Mouse (Mus musculus): Measurements from ENCODE around the gene Creb5. TPM values are rescaled to one million over a fixed set of nuclear protein-coding genes. Genes with fewer than 3 reads are reported as not detected.

Gene Creb5
- polyA plus RNA-seq, 1 experiment from 2014 or later: 11.7 TPM

GRCm38 (mm10) chr6:53389277-53389676 lies 102.2 kb downstream of the Creb5 start:
- Histone ChIP-seq H3K27ac (replicated peaks; ENCODE audit: low read depth, low read length) (no peak overlapping the region), H3K27me3 (ENCODE audit: control insufficient read depth, insufficient read depth, low read length) (no peaks in the 10 kb centered on the region), H3K4me1 (ENCODE audit: control insufficient read depth, insufficient read depth, low read length) (peaks cover 4% of the 10 kb centered on the region), H3K9ac (replicated peaks; ENCODE audit: low read length) (no peak overlapping the region), H3K4me2 (ENCODE audit: low read depth, low read length) (no peak overlapping the region), H3K4me3 (ENCODE audit: low read depth, low read length) (no peak overlapping the region), H3K9me3 (replicated peaks; ENCODE audit: control insufficient read depth, low read length) (no peaks in the 10 kb centered on the region), H3K36me3 (replicated peaks; ENCODE audit: control insufficient read depth, insufficient read depth, low read depth, low read length) (no peaks in the 10 kb centered on the region)
- ATAC-seq (replicated peaks; ENCODE audit: insufficient number of reproducible peaks, low FRiP score, low TSS enrichment, low read depth): no peak
- WGBS: 89% methylated on average over 5 of the region's 5 CpGs
- DNase-seq (ENCODE audit: low spot score): no peak

GRCm38 (mm10) chr6:53390413-53390812 lies 103.3 kb downstream of the Creb5 start:
- no peak overlapping the region for H3K4me3 ChIP-seq (ENCODE audit: low read depth, low read length)
- no peak for ATAC-seq (replicated peaks; ENCODE audit: insufficient number of reproducible peaks, low FRiP score, low TSS enrichment, low read depth)
- DNase-seq (ENCODE audit: low spot score): peak; percentile 48
- no peak overlapping the region for H3K27ac ChIP-seq (replicated peaks; ENCODE audit: low read depth, low read length)
- no peak overlapping the region for H3K4me2 ChIP-seq (ENCODE audit: low read depth, low read length)
- H3K36me3 ChIP-seq (replicated peaks; ENCODE audit: control insufficient read depth, insufficient read depth, low read depth, low read length): no peaks in the 10 kb centered on the region
- no peak overlapping the region for H3K9ac ChIP-seq (replicated peaks; ENCODE audit: low read length)
- H3K9me3 ChIP-seq (replicated peaks; ENCODE audit: control insufficient read depth, low read length): no peaks in the 10 kb centered on the region
- H3K4me1 ChIP-seq (ENCODE audit: control insufficient read depth, insufficient read depth, low read length): peaks cover 6% of the 10 kb centered on the region
- no peaks in the 10 kb centered on the region for H3K27me3 ChIP-seq (ENCODE audit: control insufficient read depth, insufficient read depth, low read length)
- 37% methylated on average over 6 of the region's 6 CpGs for WGBS

GRCm38 (mm10) chr6:53394026-53394425 lies 107.0 kb downstream of the Creb5 start:
- Histone ChIP-seq H3K4me3 (ENCODE audit: low read depth, low read length) (no peak overlapping the region), H3K27me3 (ENCODE audit: control insufficient read depth, insufficient read depth, low read length) (no peaks in the 10 kb centered on the region), H3K9me3 (replicated peaks; ENCODE audit: control insufficient read depth, low read length) (no peaks in the 10 kb centered on the region), H3K36me3 (replicated peaks; ENCODE audit: control insufficient read depth, insufficient read depth, low read depth, low read length) (no peaks in the 10 kb centered on the region), H3K9ac (replicated peaks; ENCODE audit: low read length) (0 out of 2 replicates have a peak overlapping the region, but pooled peaks have one; percentile 32), H3K4me2 (ENCODE audit: low read depth, low read length) (no peak overlapping the region), H3K4me1 (ENCODE audit: control insufficient read depth, insufficient read depth, low read length) (peaks cover 13% of the 10 kb centered on the region), H3K27ac (replicated peaks; ENCODE audit: low read depth, low read length) (no peak overlapping the region)
- DNase-seq (ENCODE audit: low spot score) (peak; percentile 71), ATAC-seq (replicated peaks; ENCODE audit: insufficient number of reproducible peaks, low FRiP score, low TSS enrichment, low read depth) (0 out of 2 replicates have a peak, but pooled peaks have one; percentile 52)
- 15% methylated on average over 7 of the region's 7 CpGs for WGBS

- ATAC-seq (replicated peaks; ENCODE audit: insufficient number of reproducible peaks, low FRiP score, low TSS enrichment, low read depth) (no peak), DNase-seq (ENCODE audit: low spot score) (peak; percentile 23)
- H3K4me1 ChIP-seq (ENCODE audit: control insufficient read depth, insufficient read depth, low read length): peaks cover 13% of the 10 kb centered on the region
- H3K36me3 ChIP-seq (replicated peaks; ENCODE audit: control insufficient read depth, insufficient read depth, low read depth, low read length): no peaks in the 10 kb centered on the region
- H3K9me3 ChIP-seq (replicated peaks; ENCODE audit: control insufficient read depth, low read length): no peaks in the 10 kb centered on the region
- H3K4me3 ChIP-seq (ENCODE audit: low read depth, low read length): no peak overlapping the region
- 59% methylated on average over 4 of the region's 4 CpGs for WGBS
- H3K27me3 ChIP-seq (ENCODE audit: control insufficient read depth, insufficient read depth, low read length): no peaks in the 10 kb centered on the region
- H3K27ac ChIP-seq (replicated peaks; ENCODE audit: low read depth, low read length): no peak overlapping the region
- no peak overlapping the region for H3K4me2 ChIP-seq (ENCODE audit: low read depth, low read length)
- no peak overlapping the region for H3K9ac ChIP-seq (replicated peaks; ENCODE audit: low read length)
These were observed 108.1 kb downstream of the Creb5 start for GRCm38 (mm10) chr6:53395208-53395607.

- no peaks in the 10 kb centered on the region for H3K9me3 ChIP-seq (replicated peaks; ENCODE audit: control insufficient read depth, low read length)
These were observed 109.4 kb downstream of the Creb5 start for GRCm38 (mm10) chr6:53396421-53396820.

GRCm38 (mm10) chr6:53397797-53398196 lies 110.7 kb downstream of the Creb5 start:
- no peaks in the 10 kb centered on the region for H3K9me3 ChIP-seq (replicated peaks; ENCODE audit: control insufficient read depth, low read length)
- ATAC-seq (replicated peaks; ENCODE audit: insufficient number of reproducible peaks, low FRiP score, low TSS enrichment, low read depth) (no peak), DNase-seq (ENCODE audit: low spot score) (no peak)
- no peaks in the 10 kb centered on the region for H3K36me3 ChIP-seq (replicated peaks; ENCODE audit: control insufficient read depth, insufficient read depth, low read depth, low read length)
- peaks cover 13% of the 10 kb centered on the region for H3K4me1 ChIP-seq (ENCODE audit: control insufficient read depth, insufficient read depth, low read length)
- WGBS: 30% methylated on average over 4 of the region's 4 CpGs
- no peak overlapping the region for H3K4me2 ChIP-seq (ENCODE audit: low read depth, low read length)
- no peak overlapping the region for H3K9ac ChIP-seq (replicated peaks; ENCODE audit: low read length)
- H3K27me3 ChIP-seq (ENCODE audit: control insufficient read depth, insufficient read depth, low read length): no peaks in the 10 kb centered on the region
- H3K27ac ChIP-seq (replicated peaks; ENCODE audit: low read depth, low read length): no peak overlapping the region
- H3K4me3 ChIP-seq (ENCODE audit: low read depth, low read length): no peak overlapping the region

More at GRCm38 (mm10) chr6:53396421-53396820, 109.4 kb downstream of the Creb5 start:
- no peak overlapping the region for H3K27ac ChIP-seq (replicated peaks; ENCODE audit: low read depth, low read length)
- H3K4me3 ChIP-seq (ENCODE audit: low read depth, low read length): no peak overlapping the region
- 93% methylated on average over 3 of the region's 3 CpGs for WGBS
- H3K9ac ChIP-seq (replicated peaks; ENCODE audit: low read length): no peak overlapping the region
- peaks cover 13% of the 10 kb centered on the region for H3K4me1 ChIP-seq (ENCODE audit: control insufficient read depth, insufficient read depth, low read length)
- no peak for DNase-seq (ENCODE audit: low spot score)
- H3K27me3 ChIP-seq (ENCODE audit: control insufficient read depth, insufficient read depth, low read length): no peaks in the 10 kb centered on the region
- ATAC-seq (replicated peaks; ENCODE audit: insufficient number of reproducible peaks, low FRiP score, low TSS enrichment, low read depth): no peak
- no peak overlapping the region for H3K4me2 ChIP-seq (ENCODE audit: low read depth, low read length)
- no peaks in the 10 kb centered on the region for H3K36me3 ChIP-seq (replicated peaks; ENCODE audit: control insufficient read depth, insufficient read depth, low read depth, low read length)

- WGBS: 31% methylated on average over 18 of the region's 18 CpGs
- Histone ChIP-seq H3K27me3 (ENCODE audit: control insufficient read depth, insufficient read depth, low read length) (no peaks in the 10 kb centered on the region), H3K9me3 (replicated peaks; ENCODE audit: control insufficient read depth, low read length) (no peaks in the 10 kb centered on the region), H3K4me2 (ENCODE audit: low read depth, low read length) (0 out of 2 replicates have a peak overlapping the region, but pooled peaks have one; percentile 2), H3K4me3 (ENCODE audit: low read depth, low read length) (no peak overlapping the region), H3K36me3 (replicated peaks; ENCODE audit: control insufficient read depth, insufficient read depth, low read depth, low read length) (no peaks in the 10 kb centered on the region), H3K4me1 (ENCODE audit: control insufficient read depth, insufficient read depth, low read length) (peaks cover 13% of the 10 kb centered on the region), H3K27ac (replicated peaks; ENCODE audit: low read depth, low read length) (0 out of 2 replicates have a peak overlapping the region, but pooled peaks have one; percentile 20), H3K9ac (replicated peaks; ENCODE audit: low read length) (no peak overlapping the region; the same call in 1 of the 2 replicates)
- ATAC-seq (replicated peaks; ENCODE audit: insufficient number of reproducible peaks, low FRiP score, low TSS enrichment, low read depth): no peak
- peak; percentile 17 for DNase-seq (ENCODE audit: low spot score)
These were observed 111.4 kb downstream of the Creb5 start for GRCm38 (mm10) chr6:53398297-53399140.

GRCm38 (mm10) chr6:53401364-53401763 lies 114.3 kb downstream of the Creb5 start:
- H3K27ac ChIP-seq (replicated peaks; ENCODE audit: low read depth, low read length): no peak overlapping the region
- ATAC-seq (replicated peaks; ENCODE audit: insufficient number of reproducible peaks, low FRiP score, low TSS enrichment, low read depth) (no peak), DNase-seq (ENCODE audit: low spot score) (no peak)
- H3K4me1 ChIP-seq (ENCODE audit: control insufficient read depth, insufficient read depth, low read length): peaks cover 7% of the 10 kb centered on the region
- H3K9ac ChIP-seq (replicated peaks; ENCODE audit: low read length): no peak overlapping the region
- H3K4me3 ChIP-seq (ENCODE audit: low read depth, low read length): no peak overlapping the region
- no peak overlapping the region for H3K4me2 ChIP-seq (ENCODE audit: low read depth, low read length)
- H3K9me3 ChIP-seq (replicated peaks; ENCODE audit: control insufficient read depth, low read length): no peaks in the 10 kb centered on the region
- 91% methylated on average over 6 of the region's 6 CpGs for WGBS
- H3K27me3 ChIP-seq (ENCODE audit: control insufficient read depth, insufficient read depth, low read length): no peaks in the 10 kb centered on the region
- no peaks in the 10 kb centered on the region for H3K36me3 ChIP-seq (replicated peaks; ENCODE audit: control insufficient read depth, insufficient read depth, low read depth, low read length)
